Mouse (Mus musculus): ENCODE measurements at regions not wholly inside any gene's neighbourhood (a gene's known extent, or its start where the extent isn't known, plus 50 kb on each side); places are given as distances from the start of the nearest gene placed in this dataset.
A peak's percentile ranks its signal among the peaks of the same experiment; 100 is the strongest.

- Histone ChIP-seq H3K27me3 (ENCODE audit: control insufficient read depth, insufficient read depth, low read length, poor library complexity, severe bottlenecking) (no peaks in the 10 kb centered on the region), H3K36me3 (ENCODE audit: control insufficient read depth, insufficient read depth, low read length, poor library complexity, severe bottlenecking) (no peaks in the 10 kb centered on the region)
- no peak for DNase-seq (ENCODE audit: low read depth, low spot score)
These were observed 357.6 kb upstream of the Gm10131 start for GRCm38 (mm10) chr8:34469091-34469490.

- H3K36me3 ChIP-seq (ENCODE audit: control insufficient read depth, insufficient read depth, low read length, poor library complexity, severe bottlenecking) = no peaks in the 10 kb centered on the region
- DNase-seq (ENCODE audit: low read depth, low spot score) = no peak
- no peaks in the 10 kb centered on the region for H3K27me3 ChIP-seq (ENCODE audit: control insufficient read depth, insufficient read depth, low read length, poor library complexity, severe bottlenecking)
These were observed 355.3 kb upstream of the Gm10131 start for GRCm38 (mm10) chr8:34466786-34467364.

- Histone ChIP-seq H3K27me3 (ENCODE audit: control insufficient read depth, insufficient read depth, low read length, poor library complexity, severe bottlenecking) (no peaks in the 10 kb centered on the region), H3K36me3 (ENCODE audit: control insufficient read depth, insufficient read depth, low read length, poor library complexity, severe bottlenecking) (no peaks in the 10 kb centered on the region)
- DNase-seq (ENCODE audit: low read depth, low spot score) = no peak
These were observed 353.9 kb upstream of the Gm10131 start for GRCm38 (mm10) chr8:34465398-34465797.

GRCm38 (mm10) chr8:34462262-34462661, 350.7 kb upstream of the Gm10131 start:
- H3K36me3 ChIP-seq (ENCODE audit: control insufficient read depth, insufficient read depth, low read length, poor library complexity, severe bottlenecking) = no peaks in the 10 kb centered on the region
- H3K27me3 ChIP-seq (ENCODE audit: control insufficient read depth, insufficient read depth, low read length, poor library complexity, severe bottlenecking) = no peaks in the 10 kb centered on the region
- no peak for DNase-seq (ENCODE audit: low read depth, low spot score)

DNA sequence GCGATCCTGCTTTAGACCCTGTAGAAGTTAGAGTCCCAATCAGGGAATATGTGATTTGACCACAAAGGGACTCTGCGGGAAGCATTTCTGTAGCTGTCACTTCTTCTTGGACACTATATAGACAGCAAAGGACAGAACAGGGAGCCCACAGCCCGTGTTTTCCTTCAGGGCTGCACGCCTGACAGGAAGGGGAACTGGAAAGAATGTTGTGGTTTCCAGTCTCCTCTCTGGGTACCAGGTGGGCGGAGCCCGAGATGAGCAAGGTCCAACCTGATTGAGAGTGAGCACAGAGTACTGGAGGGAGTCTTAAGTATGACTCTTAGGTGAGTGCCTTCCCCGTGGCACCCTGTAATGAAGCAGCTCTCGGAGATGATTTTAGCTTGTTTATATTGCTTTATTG, 346.8 kb upstream of the Gm10131 start:
- H3K36me3 ChIP-seq (ENCODE audit: control insufficient read depth, insufficient read depth, low read length, poor library complexity, severe bottlenecking) = no peaks in the 10 kb centered on the region
- peak; percentile 8 for DNase-seq (ENCODE audit: low read depth, low spot score)
- H3K27me3 ChIP-seq (ENCODE audit: control insufficient read depth, insufficient read depth, low read length, poor library complexity, severe bottlenecking) = no peaks in the 10 kb centered on the region

- DNase-seq (ENCODE audit: low read depth, low spot score) = no peak
These were observed 345.0 kb upstream of the Gm10131 start for GRCm38 (mm10) chr8:34456543-34456942.

DNA sequence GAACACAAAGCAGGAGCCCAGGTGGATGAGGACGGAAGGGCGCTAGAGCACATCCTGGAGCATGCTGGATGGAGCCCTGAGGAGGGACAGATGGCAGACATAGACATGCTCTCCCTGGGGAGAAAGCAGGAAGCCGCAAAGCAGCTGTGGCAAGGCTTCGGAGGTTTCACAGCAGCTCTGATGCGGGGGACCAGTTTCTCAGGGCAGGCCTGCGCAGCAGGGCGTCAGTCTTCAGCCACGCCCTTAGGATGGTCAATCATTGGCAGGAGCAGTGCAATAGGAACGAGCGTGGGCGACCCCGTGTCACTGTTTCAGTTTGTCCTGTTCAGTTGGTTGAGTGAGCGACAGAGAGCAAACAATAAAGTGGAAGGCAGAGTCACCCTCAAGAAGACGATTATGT, 343.8 kb upstream of the Gm10131 start:
- Histone ChIP-seq H3K36me3 (ENCODE audit: control insufficient read depth, insufficient read depth, low read length, poor library complexity, severe bottlenecking) (no peaks in the 10 kb centered on the region), H3K27me3 (ENCODE audit: control insufficient read depth, insufficient read depth, low read length, poor library complexity, severe bottlenecking) (no peaks in the 10 kb centered on the region)
- DNase-seq (ENCODE audit: low read depth, low spot score) = peak; percentile 67

More at GRCm38 (mm10) chr8:34456543-34456942, 345.0 kb upstream of the Gm10131 start:
- Histone ChIP-seq H3K27me3 (ENCODE audit: control insufficient read depth, insufficient read depth, low read length, poor library complexity, severe bottlenecking) (no peaks in the 10 kb centered on the region), H3K36me3 (ENCODE audit: control insufficient read depth, insufficient read depth, low read length, poor library complexity, severe bottlenecking) (no peaks in the 10 kb centered on the region)

DNA sequence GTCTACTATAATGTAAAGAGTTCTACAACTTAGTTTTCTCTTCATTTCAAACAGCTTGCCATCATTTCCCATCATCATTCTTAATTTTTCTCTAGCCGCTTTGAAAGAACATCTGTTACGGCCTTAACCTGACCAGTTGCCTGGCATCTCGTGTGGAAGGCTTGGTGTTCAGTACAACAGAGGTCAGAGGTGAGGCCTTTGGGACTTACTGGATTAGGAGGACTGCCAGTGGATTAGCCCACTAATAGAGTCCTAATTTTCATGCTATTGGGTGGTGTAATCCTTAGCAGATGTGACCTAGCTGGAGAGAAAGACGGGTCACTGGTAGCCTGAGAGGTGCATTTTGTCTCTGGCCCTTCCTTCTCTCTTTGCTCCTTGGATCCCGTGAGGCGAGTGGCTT, 341.3 kb upstream of the Gm10131 start:
- H3K27me3 ChIP-seq (ENCODE audit: control insufficient read depth, insufficient read depth, low read length, poor library complexity, severe bottlenecking) = no peaks in the 10 kb centered on the region

DNA sequence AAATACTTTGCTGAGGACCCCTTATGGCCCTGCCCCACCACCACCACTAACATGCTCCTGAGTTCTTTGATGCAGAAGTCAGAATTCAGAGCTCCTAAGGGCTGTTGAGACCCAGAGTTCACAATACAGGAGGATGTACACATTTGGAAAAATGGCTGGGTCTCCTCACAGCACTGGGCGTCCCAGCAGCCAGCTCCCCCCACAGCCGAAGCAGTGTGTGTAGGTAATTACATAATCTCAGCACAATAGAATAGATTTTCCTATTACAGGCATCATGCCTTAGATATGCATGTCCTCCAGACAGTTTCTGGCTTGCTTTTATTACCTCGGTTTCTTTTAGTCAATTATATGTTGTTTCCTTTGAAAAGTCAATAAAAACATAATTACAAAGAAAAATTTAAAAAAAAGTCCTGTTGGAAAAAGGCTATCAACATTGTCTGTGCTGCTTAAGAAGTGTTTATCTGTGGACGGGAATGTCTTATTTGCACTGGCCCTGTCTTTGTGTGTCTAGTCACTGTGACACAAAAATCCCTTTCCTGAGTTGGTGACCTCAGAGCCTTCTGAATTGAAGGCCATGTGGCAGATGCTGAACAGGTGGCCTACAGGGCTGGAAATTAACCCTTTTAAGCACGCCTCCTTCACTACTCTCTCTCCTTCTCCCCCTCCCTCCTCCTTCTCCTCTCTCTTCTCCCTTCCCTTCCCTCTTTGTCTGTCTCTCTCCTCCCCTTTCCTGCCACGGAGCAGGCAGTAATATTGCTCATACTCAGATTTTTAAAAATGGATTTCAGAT, 339.9 kb upstream of the Gm10131 start:
- Histone ChIP-seq H3K36me3 (ENCODE audit: control insufficient read depth, insufficient read depth, low read length, poor library complexity, severe bottlenecking) (no peaks in the 10 kb centered on the region), H3K27me3 (ENCODE audit: control insufficient read depth, insufficient read depth, low read length, poor library complexity, severe bottlenecking) (no peaks in the 10 kb centered on the region)
- DNase-seq (ENCODE audit: low read depth, low spot score) = no peak

More for the DNA sequence above, 341.3 kb upstream of the Gm10131 start:
- no peaks in the 10 kb centered on the region for H3K36me3 ChIP-seq (ENCODE audit: control insufficient read depth, insufficient read depth, low read length, poor library complexity, severe bottlenecking)
- DNase-seq (ENCODE audit: low read depth, low spot score) = no peak

GRCm38 (mm10) chr8:34449391-34450044, 338.0 kb upstream of the Gm10131 start:
- H3K27me3 ChIP-seq (ENCODE audit: control insufficient read depth, insufficient read depth, low read length, poor library complexity, severe bottlenecking) = no peaks in the 10 kb centered on the region

GRCm38 (mm10) chr8:34447880-34448830, 336.6 kb upstream of the Gm10131 start:
- DNase-seq (ENCODE audit: low read depth, low spot score) = no peak
- no peaks in the 10 kb centered on the region for H3K36me3 ChIP-seq (ENCODE audit: control insufficient read depth, insufficient read depth, low read length, poor library complexity, severe bottlenecking)
- H3K27me3 ChIP-seq (ENCODE audit: control insufficient read depth, insufficient read depth, low read length, poor library complexity, severe bottlenecking) = no peaks in the 10 kb centered on the region

More at GRCm38 (mm10) chr8:34449391-34450044, 338.0 kb upstream of the Gm10131 start:
- no peak for DNase-seq (ENCODE audit: low read depth, low spot score)
- H3K36me3 ChIP-seq (ENCODE audit: control insufficient read depth, insufficient read depth, low read length, poor library complexity, severe bottlenecking) = no peaks in the 10 kb centered on the region

DNA sequence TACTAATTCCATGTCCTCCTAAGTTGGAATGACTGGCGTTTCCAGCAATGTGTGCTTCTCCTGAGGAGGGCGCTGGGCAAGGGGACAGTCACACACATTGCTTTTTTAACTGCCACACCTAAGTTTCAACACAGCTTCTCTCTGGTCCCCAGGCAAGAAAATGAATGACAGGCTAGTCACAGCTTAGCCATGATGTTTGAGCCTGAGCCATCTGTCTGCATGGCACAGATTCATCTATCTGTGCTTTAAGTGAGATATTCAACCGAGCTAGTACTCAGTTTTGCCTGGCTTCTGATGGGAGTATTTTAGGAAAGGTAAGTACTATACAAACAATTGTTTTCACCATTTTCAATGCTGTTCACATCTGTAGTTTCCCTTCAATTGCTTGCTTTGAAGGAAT, 331.2 kb upstream of the Gm10131 start:
- Histone ChIP-seq H3K36me3 (ENCODE audit: control insufficient read depth, insufficient read depth, low read length, poor library complexity, severe bottlenecking) (no peaks in the 10 kb centered on the region), H3K27me3 (ENCODE audit: control insufficient read depth, insufficient read depth, low read length, poor library complexity, severe bottlenecking) (no peaks in the 10 kb centered on the region)
- DNase-seq (ENCODE audit: low read depth, low spot score) = no peak

DNA sequence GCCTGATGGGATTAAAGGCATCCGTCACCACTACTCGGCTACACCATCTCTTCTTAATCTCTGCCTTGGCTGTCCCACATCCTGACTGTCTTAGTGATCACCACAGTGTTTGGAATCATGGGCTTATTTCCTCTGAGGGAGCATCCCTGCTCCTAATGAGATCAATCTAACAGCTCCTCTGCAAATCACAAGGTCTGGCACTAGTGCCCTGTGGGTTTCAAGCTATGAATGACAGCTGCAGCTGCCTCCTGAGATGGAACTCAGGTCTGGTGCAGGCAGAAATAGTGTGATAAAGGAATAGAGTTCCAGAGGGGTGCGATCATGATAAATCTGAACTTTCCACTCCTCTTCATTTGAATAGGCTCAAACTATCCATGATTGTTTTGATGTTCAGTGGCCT, 330.2 kb upstream of the Gm10131 start:
- no peaks in the 10 kb centered on the region for H3K27me3 ChIP-seq (ENCODE audit: control insufficient read depth, insufficient read depth, low read length, poor library complexity, severe bottlenecking)
- H3K36me3 ChIP-seq (ENCODE audit: control insufficient read depth, insufficient read depth, low read length, poor library complexity, severe bottlenecking) = no peaks in the 10 kb centered on the region
- no peak for DNase-seq (ENCODE audit: low read depth, low spot score)

DNA sequence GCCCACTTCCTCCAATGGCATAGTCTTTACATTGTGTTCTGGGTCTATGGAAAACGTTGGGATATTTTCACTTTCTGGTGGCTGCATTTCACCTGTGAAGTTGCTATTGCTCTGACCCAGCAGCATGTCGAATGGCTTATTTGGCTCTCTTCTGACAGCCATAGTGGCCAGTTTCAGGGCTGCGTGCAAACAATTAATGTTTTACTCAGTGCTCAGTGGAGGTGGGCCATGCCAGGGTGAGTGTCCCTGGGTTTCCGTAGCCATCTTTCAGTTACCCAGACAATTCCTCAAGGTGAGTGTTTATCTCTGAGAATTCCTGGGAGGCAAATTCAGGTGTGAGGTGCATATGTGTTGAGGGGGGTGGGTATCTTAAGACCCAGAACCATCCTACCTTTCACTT, 329.2 kb upstream of the Gm10131 start:
- no peak for DNase-seq (ENCODE audit: low read depth, low spot score)
- no peaks in the 10 kb centered on the region for H3K36me3 ChIP-seq (ENCODE audit: control insufficient read depth, insufficient read depth, low read length, poor library complexity, severe bottlenecking)
- H3K27me3 ChIP-seq (ENCODE audit: control insufficient read depth, insufficient read depth, low read length, poor library complexity, severe bottlenecking) = no peaks in the 10 kb centered on the region

Measured in splenic B cell, adult 2 months (primary cell).